Mouse (Mus musculus): Measurements from ENCODE around the gene Vmn2r42. TPM values are rescaled to one million over a fixed set of nuclear protein-coding genes. Genes with fewer than 3 reads are reported as not detected.
"Not testable (repeated sequence)": the region's sequence is repeated elsewhere in the genome, so short reads cannot be mapped to it uniquely, and the experiment has no call there.

The Vmn2r42 gene
- polyA plus RNA-seq (2012; fragmentation: generic; extraction: Trizol): not detected
- long read RNA-seq, experiment 1: 0 reads
- long read RNA-seq, experiment 2: 0 reads

- not testable (repeated sequence) for H3ac ChIP-seq (ENCODE audit: control insufficient read depth, insufficient read length, low read depth); H3K27me3 ChIP-seq (ENCODE audit: control insufficient read depth, insufficient read depth, insufficient read length); H3K4me3 ChIP-seq (ENCODE audit: insufficient read depth, poor library complexity, severe bottlenecking); H3K36me3 ChIP-seq (ENCODE audit: control insufficient read depth, insufficient read depth); H3K79me3 ChIP-seq (ENCODE audit: low read depth); H3K79me2 ChIP-seq (ENCODE audit: control insufficient read depth, insufficient read depth)
Measured at GRCm38 (mm10) chr7:8200220-8200619, at the start of gene Vmn2r42. Vmn2r42 (minus strand) TSS chr7:8200320.

- H3K79me2 ChIP-seq (ENCODE audit: control insufficient read depth, insufficient read depth); H3ac ChIP-seq (ENCODE audit: control insufficient read depth, insufficient read length, low read depth); H3K27me3 ChIP-seq (ENCODE audit: control insufficient read depth, insufficient read depth, insufficient read length); H3K4me3 ChIP-seq (ENCODE audit: insufficient read depth, poor library complexity, severe bottlenecking); H3K79me3 ChIP-seq (ENCODE audit: low read depth); H3K36me3 ChIP-seq (ENCODE audit: control insufficient read depth, insufficient read depth): not testable (repeated sequence)
Measured at GRCm38 (mm10) chr7:8161554-8161953, 38.6 kb downstream of the Vmn2r42 start, which contains the start of gene Vmn2r41. Vmn2r41 (minus strand) TSS chr7:8161654.

Other genes with a start within 250 kb of the Vmn2r42 start
- gene Vmn2r41, start 38.7 kb downstream of the Vmn2r42 start, polyA plus RNA-seq (2012; fragmentation: generic; extraction: Trizol): not detected
- not detected for gene Vmn2r43, start 60.3 kb upstream of the Vmn2r42 start, polyA plus RNA-seq (2012; fragmentation: generic; extraction: Trizol)
- gene Vmn2r44, start 183.0 kb upstream of the Vmn2r42 start, polyA plus RNA-seq (2012; fragmentation: generic; extraction: Trizol): not detected

Data from C2C12 (cell line).